Mouse (Mus musculus) layer of hippocampus, adult 11-12 months (tissue): ENCODE measurements around the gene Mapk8ip2.
"Not testable (repeated sequence)": the region's sequence is repeated elsewhere in the genome, so short reads cannot be mapped to it uniquely, and the experiment has no call there.

ENCODE experiments used
- DNase-seq: peaks from one replicate; pipeline ENCODE4 v3.0.0; 2022; ENCODE audit warnings: low spot score

Gene Mapk8ip2

GRCm38 (mm10) chr15:89453865-89454478 is at the start of gene Mapk8ip2:
Mapk8ip2 (plus strand) TSS chr15:89453913.
- DNase-seq: no peak

GRCm38 (mm10) chr15:89404831-89405623 is 48.7 kb upstream of the Mapk8ip2 start:
- DNase-seq: no peak

- no peak for DNase-seq
Observed at GRCm38 (mm10) chr15:89406691-89407090, 47.0 kb upstream of the Mapk8ip2 start.

- no peak for DNase-seq
Observed at GRCm38 (mm10) chr15:89410118-89410517, 43.6 kb upstream of the Mapk8ip2 start, which contains the start of gene Syce3. Syce3 (minus strand) TSS chr15:89410503.

GRCm38 (mm10) chr15:89415282-89415681 is 38.4 kb upstream of the Mapk8ip2 start:
- no peak for DNase-seq

- DNase-seq: no peak
Observed at GRCm38 (mm10) chr15:89421938-89422337, 31.8 kb upstream of the Mapk8ip2 start.

- DNase-seq: no peak
Observed at GRCm38 (mm10) chr15:89424621-89425020, 29.1 kb upstream of the Mapk8ip2 start.

GRCm38 (mm10) chr15:89425711-89426121 is 28.0 kb upstream of the Mapk8ip2 start, which contains the start of gene Cpt1b:
Cpt1b (minus strand) TSS chr15:89425863.
- DNase-seq: no peak

GRCm38 (mm10) chr15:89426716-89427115 is 27.0 kb upstream of the Mapk8ip2 start:
- DNase-seq: no peak

GRCm38 (mm10) chr15:89428136-89428790 is 25.4 kb upstream of the Mapk8ip2 start:
- DNase-seq: no peak

- no peak for DNase-seq
Observed at GRCm38 (mm10) chr15:89428821-89429351, 24.8 kb upstream of the Mapk8ip2 start.

GRCm38 (mm10) chr15:89429352-89430221 is 24.1 kb upstream of the Mapk8ip2 start, which contains the start of the genes C730034F03Rik, Gm44502 and Chkb:
C730034F03Rik (plus strand) TSS chr15:89429589.
Gm44502 (minus strand) TSS chr15:89429696.
Chkb (minus strand) TSS chr15:89429908.
- peak; percentile 95 for DNase-seq

GRCm38 (mm10) chr15:89430341-89430740 is 23.4 kb upstream of the Mapk8ip2 start:
- no peak for DNase-seq

- DNase-seq: not testable (repeated sequence)
Observed at GRCm38 (mm10) chr15:89430771-89431170, 22.9 kb upstream of the Mapk8ip2 start.

- DNase-seq: no peak
Observed at GRCm38 (mm10) chr15:89431271-89431670, 22.4 kb upstream of the Mapk8ip2 start.

GRCm38 (mm10) chr15:89431806-89432205 is 21.9 kb upstream of the Mapk8ip2 start:
- no peak for DNase-seq

- no peak for DNase-seq
Observed at GRCm38 (mm10) chr15:89432946-89433345, 20.8 kb upstream of the Mapk8ip2 start.

GRCm38 (mm10) chr15:89434136-89434535 is 19.6 kb upstream of the Mapk8ip2 start:
- no peak for DNase-seq

GRCm38 (mm10) chr15:89435878-89436277 is 17.8 kb upstream of the Mapk8ip2 start:
- no peak for DNase-seq

- no peak for DNase-seq
Observed at GRCm38 (mm10) chr15:89442486-89443070, 11.1 kb upstream of the Mapk8ip2 start.
